Comparison of ENCODE assay signal across 9 mouse cellular contexts in the genomic region with DNA sequence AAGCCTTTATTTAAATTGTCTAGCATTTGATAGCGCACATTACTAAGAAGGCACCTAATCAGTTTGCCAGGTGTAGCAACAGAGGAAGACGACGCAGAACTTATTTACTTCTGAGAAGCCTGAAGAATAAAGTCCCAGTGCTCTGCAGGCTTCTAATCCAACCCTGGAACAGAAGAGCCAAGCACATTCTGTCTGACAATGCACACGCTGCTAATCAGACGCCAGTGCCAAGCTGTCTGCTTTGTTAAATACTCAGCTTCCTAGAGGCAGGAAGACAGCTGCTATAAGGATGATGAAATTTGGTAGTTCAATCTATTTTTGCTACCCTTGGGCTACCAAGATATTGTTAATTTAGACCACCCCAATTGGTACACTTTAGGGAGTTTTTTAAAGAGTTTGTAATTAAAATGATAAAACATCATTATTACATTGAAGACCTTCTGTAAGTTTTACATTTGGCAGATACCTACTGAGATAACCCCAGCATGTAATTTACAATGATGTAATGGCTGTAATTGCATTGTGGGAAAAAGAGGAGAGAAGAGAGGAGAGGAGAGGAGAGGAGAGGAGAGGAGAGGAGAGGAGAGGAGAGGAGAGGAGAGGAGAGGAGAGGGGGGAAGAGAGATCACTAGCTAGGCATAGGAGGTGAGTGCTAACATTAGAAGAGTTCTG.
DNase-seq lines count a peak whose midpoint lies in the region; ATAC-seq lines count a peak whose summit lies in the region.
"Had no signal": no experiment of that assay in that cellular context is flagged by ENCODE, and none has a peak within 500 bp of the region (broad histone marks: within the 10 kb centered on the region; RNA-seq: fewer than 3 reads in every experiment).

No protein-coding gene starts in this region.

- 19% methylated on average over 5 of the region's 5 CpGs for WGBS in forebrain, embryonic 10.5 days
- 56% methylated on average over 5 of the region's 5 CpGs for WGBS in intestine, embryonic 16.5 days

- peaks cover 60% of the 10 kb centered on the region for H3K4me1 ChIP-seq in forebrain, embryonic 10.5 days
- H3K4me1 ChIP-seq in intestine, embryonic 16.5 days (ENCODE audit: control insufficient read depth, insufficient read depth, low read length) = no peaks in the 10 kb centered on the region

- H3K36me3 ChIP-seq in forebrain, embryonic 10.5 days (replicated peaks) = no peaks in the 10 kb centered on the region
- H3K36me3 ChIP-seq in intestine, embryonic 16.5 days (ENCODE audit: control insufficient read depth, insufficient read depth, low read length) = no peaks in the 10 kb centered on the region

- H3K9me3 ChIP-seq in forebrain, embryonic 10.5 days = no peaks in the 10 kb centered on the region
- H3K9me3 ChIP-seq in intestine, embryonic 16.5 days (ENCODE audit: control insufficient read depth, low read length) = no peaks in the 10 kb centered on the region

- H3K4me2 ChIP-seq in intestine, embryonic 16.5 days (ENCODE audit: low read depth, low read length) = no peak overlapping the region

- peak overlapping the region; percentile 6; the same call in 1 of the 2 replicates for H3K4me3 ChIP-seq in forebrain, embryonic 10.5 days
- no peak overlapping the region for H3K4me3 ChIP-seq in intestine, embryonic 16.5 days (ENCODE audit: low read length)

- intact Hi-C loops in gastrocnemius, postnatal 14 days (cut with DNase I; ENCODE audit: low total_unique reads) = no loop called here

- H3K27ac ChIP-seq in forebrain, embryonic 10.5 days = peak overlapping the region; percentile 88
- no peak overlapping the region for H3K27ac ChIP-seq in intestine, embryonic 16.5 days (ENCODE audit: low read length)

- DNase-seq in right cerebral cortex, adult 18-20 months = peak; percentile 10
- no peak for DNase-seq in right cerebral cortex, postnatal 14 days
- DNase-seq in forebrain, embryonic 10.5 days (ENCODE audit: extremely low spot score, low spot score) = peak; percentile 40
- DNase-seq in layer of hippocampus, postnatal 36 days = peak; percentile 25 to 32
- DNase-seq in retina, postnatal 1 day = peak; percentile 80
- DNase-seq in adipocyte (ENCODE audit: low spot score) = no peak
- DNase-seq in gastrocnemius, postnatal 14 days = no peak
- DNase-seq: kidney, adult 8-10 months had no signal

- H3K9ac ChIP-seq in intestine, embryonic 16.5 days (ENCODE audit: low read depth, low read length) = no peak overlapping the region

- H3K27me3 ChIP-seq in forebrain, embryonic 10.5 days (ENCODE audit: poor library complexity, severe bottlenecking) = no peaks in the 10 kb centered on the region
- H3K27me3 ChIP-seq in intestine, embryonic 16.5 days (replicated peaks; ENCODE audit: control insufficient read depth, insufficient read depth, low read length) = no peaks in the 10 kb centered on the region

- no peak for ATAC-seq in intestine, embryonic 16.5 days

Comparison
In these comparisons a context has a peak if more than half of its experiments do, and no peak if none do; other contexts are left out.
1. DNase-seq: peak in right cerebral cortex, adult 18-20 months (single experiment), forebrain, embryonic 10.5 days (single experiment), layer of hippocampus, postnatal 36 days (2 of 2) and retina, postnatal 1 day (single experiment); none in right cerebral cortex, postnatal 14 days (single experiment), adipocyte (single experiment) and gastrocnemius, postnatal 14 days (single experiment).